Mouse (Mus musculus) urinary bladder, postnatal 36 days (tissue): ENCODE results near the gene Cux2.

Experiments
- DNase-seq, 2 experiments: peaks; one replicate each; pipeline ENCODE4 v3.0.0; 2022; ENCODE audit warnings: low spot score in 2 of 2, mixed read lengths in 1 of 2

The Cux2 gene

DNA sequence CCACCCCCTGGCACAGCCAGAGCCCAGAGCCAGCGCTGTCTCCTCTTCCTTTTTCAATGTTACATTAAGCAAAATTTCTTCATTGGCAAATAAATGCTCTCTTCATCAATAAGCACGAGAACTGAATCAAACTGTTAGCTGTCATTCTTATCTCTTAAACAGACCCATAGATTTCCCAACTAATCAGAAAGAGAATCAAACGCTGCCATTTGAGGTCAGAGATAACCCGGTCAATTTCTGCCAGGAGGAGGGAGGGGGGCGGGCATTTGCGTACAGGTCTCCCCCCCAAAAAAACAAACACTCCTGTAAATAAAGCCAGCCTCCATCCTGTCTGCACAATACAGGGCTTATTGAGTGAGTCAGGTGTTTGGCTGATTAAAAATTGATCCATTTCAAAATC is 33.2 kb downstream of the Cux2 start:
- no peak for DNase-seq

DNA sequence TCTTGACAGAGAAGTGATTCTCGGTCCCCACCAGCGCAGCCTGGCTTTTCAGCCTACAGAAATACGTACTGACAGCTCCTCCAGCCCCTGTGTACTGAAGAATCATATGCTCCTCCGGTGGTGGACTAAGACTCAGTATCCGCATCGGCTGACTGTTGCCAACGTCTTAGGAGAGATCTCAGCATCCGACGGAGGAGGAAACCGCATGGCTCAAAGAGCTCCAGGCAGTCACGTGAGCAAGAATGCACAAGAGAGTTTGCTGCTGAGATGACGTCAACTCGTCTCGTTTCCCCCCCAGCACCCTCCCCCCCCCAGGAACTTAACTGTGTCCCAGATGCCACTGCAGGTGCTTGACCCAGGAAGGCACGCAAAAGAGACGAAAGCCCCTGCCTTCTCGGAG is 34.8 kb downstream of the Cux2 start:
- no peak for DNase-seq

DNA sequence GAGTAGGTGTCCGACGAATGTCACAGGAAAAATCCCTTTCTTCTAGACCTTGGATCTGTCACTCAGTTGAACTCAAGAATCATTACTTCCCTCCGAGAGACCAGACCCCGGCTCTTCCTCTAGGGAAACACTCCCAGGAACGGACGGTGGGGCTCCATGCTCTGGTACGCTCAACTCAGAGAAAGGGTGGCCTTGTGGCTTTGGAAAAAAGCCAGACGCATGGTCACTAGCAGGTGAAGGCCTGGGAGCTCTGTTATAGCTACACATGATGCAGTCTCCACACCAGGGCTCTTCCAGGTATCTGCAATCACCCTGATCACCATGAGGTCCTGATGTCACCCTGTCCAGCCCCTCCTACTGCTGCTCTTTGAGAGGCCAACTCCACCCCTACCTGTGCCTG is 35.2 kb downstream of the Cux2 start:
- DNase-seq: no peak

DNA sequence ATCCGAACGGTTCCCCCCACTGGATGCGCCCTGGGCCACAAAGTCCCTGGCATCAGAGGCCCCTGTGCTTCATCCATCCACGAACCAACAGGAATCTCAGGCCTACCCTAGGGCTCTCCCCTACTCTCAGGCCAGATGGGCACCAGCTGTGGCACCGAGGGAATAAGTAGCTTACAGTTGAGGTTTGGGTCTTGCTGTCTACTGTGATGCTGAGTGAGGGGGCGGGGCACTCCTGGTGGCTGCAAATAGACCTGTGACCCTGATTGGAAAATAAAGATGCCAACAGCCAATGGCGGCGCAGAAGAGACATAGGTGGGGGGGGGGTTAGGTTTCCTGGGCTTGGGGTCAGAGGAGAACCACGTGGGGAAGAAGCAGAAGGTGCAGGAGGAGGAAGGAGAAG is 38.6 kb downstream of the Cux2 start:
- DNase-seq: no peak

DNA sequence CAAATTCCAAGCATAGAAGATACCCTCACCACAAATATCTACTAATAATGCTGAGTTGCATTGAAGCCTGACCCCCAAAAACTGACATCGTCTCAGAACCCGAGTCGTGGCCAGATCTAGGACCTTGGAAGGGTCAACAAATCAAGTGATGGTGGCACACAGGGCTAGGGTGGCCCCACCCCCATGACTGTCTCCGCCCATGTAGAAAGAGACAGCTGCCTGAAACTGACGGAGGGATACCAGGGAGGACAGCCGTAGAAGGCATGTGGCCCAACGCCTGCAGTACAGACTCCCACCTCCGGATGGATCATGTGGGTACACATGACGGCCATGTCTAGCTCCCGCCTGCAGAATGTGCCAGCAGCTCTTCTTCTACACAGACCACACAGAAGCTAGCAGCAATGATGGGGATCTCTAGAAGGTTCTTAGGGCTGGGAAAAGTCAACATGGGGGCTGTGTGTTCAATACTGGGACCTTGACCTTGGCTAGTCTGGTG is 41.9 kb downstream of the Cux2 start:
- DNase-seq: no peak

DNA sequence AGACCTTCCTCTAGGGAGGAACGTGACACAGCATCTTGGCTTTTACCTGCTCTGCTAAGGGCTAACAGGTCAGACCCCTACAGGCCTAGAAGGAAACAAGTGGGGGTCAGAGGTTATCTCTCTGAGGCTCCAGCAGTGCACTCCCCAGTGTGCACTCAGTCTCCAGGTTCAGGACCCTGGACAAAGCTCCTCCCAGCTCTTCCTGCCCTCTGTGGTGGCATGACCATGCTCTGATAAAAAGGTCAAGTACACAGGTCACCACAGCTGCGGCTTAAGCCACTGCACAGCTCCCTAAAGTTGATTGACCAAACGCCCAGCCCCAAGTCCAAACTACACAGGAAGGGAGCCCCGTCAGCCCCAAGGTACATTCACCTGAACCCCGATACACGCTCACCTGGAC is 46.4 kb downstream of the Cux2 start:
- no peak for DNase-seq

DNA sequence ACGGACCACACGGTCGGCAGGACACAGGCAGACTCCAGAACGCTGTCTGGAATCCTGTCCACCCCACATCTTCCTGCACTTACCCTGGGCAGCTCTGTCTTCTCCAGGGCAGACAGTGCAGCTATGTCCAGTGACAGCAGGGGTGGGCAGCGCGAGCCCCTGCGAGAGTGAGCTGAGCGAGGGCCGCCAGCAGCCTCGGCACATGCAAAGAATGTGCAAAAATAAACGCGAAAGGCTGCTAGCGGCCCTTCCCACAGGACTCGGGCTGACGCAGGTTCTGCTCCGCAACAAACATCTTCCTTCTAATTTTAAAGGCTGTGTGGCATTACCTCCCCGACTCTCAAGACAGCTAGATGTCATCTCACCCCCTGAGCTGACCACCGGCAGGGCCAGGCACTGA is 47.8 kb downstream of the Cux2 start:
- DNase-seq: no peak

DNA sequence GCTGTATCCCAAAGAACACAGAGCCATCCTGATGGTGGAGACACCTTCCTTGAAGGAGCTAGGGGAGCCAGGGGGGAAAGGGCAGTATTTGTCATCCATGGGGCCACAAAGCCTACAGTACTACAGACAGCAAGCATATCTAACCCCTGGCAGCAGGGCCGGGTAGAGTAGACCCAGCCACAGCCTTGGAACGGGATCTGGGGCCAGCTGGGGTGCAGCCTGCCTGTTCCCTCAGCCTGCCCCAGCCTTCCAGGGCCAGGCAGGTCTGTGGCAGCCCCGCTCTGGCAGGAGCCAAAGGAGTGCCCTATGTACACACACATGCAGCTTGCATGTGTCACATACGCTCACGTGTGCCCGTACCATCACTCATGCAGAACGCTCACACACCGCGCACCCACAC is 48.6 kb downstream of the Cux2 start:
- DNase-seq: no peak

DNA sequence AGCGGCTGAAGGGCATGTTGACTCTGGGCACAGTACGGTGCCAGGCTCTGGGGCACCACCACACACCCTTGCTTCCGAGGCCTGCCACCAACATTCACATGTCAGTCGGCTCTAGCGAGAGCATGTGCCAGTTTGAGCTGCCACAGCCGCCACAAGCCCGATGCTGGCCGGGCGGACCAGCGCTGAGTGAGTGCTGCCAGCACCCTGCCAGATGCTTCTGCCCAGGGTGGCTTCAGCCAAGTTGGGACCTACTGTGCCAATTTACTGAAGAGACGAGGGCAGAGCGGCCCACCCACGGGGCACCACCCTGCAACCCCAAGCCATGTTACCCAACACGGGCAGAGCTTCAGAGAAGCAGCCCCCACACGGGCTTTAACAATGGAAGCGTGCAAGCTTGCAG is 49.5 kb downstream of the Cux2 start:
- no peak for DNase-seq

DNA sequence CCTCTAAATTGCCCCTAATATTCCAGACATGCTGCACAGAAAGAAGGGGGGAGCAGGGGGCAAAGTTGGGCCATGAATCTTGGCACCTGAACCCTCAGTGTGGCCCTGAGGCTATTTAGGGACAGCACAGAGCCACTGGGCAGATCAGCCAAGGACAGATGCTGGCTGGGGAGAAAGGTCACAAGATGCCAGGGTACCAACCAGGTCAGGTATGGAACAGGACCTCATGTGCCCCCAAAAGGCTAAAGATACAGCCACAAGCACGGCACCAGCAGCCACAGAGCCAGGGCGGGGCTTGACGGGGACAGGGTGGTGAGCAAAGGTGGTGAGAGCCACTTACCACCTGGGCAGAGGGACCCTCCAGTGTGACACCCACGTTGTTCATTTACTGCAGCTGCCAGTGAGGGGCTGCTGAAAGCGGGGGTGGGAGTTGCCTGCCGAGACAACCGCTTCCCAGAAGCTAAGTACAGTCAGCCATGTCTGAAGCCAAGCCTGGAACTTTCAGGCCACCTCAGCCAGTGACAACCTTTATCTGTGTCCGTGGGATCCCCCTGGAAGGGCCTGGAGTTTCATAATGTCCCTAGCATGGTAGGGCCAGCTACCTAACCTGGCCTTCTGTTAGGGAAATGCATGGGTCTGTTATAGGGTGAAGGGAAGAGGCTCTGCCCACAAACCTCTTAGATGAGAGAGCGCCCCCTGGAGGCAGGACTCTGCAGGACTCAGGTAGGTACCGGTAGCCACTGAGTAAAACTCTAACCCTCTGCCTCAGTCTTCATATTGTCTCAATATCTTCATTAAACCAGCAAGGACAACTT is 50.7 kb downstream of the Cux2 start:
- DNase-seq: peak; percentile 42 to 63

DNA sequence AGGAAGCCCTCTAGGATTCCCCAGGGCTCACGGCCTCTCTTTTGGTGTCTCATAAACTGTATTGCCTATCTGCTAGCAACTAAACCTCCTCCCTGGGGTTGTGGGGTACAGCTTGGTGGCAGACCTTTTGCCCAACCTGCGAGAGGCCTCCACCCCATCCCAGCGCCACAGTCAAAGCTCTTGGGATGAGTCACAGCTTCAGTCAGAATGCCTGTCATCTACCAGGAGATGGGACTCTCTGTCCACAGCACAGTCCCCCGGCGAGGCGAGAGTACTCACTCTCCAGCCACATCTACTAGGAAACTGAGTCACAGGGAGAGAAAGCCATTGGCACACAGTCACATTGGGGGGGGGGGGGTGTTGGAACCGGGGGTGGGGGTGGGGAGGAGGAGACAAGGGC is 51.6 kb downstream of the Cux2 start:
- DNase-seq: no peak

DNA sequence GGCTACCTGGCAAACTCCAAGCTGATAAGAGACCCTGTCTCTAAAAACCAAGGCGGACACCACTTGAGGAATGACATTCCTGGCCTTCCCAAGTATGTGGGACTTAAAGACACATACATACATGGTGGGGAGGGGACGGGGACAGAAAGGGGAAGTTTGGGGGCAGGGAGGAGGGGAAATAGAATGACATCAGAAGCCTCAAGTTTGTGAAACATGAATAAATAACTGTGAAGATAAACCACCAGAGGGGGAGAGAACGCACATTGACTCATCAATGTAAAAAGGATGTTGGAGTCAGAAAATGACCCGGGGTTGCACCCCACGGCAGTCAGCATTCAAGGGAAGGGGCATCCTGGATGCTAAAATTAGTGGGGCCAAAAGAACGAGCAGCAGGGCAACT is 53.2 kb downstream of the Cux2 start:
- DNase-seq: no peak

DNA sequence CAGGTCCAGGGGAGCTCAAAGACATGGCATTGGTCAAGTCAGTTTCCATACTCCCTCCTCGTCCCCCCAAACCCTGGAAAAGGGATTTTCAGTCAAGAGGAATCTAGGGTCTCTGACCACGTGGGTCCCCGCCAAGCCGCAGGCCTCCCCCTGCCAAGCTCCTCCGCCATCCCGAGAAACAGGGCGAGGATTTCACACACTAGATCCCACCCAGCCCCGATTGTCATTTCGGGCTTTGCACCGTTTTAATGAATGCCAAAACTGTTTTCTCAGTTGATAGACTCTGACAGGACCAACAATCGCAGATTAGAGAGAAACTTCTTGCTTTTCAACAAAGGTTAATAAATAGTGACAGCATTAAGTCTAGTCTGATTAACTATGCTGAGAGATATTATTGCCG is 55.1 kb downstream of the Cux2 start:
- DNase-seq: no peak

DNA sequence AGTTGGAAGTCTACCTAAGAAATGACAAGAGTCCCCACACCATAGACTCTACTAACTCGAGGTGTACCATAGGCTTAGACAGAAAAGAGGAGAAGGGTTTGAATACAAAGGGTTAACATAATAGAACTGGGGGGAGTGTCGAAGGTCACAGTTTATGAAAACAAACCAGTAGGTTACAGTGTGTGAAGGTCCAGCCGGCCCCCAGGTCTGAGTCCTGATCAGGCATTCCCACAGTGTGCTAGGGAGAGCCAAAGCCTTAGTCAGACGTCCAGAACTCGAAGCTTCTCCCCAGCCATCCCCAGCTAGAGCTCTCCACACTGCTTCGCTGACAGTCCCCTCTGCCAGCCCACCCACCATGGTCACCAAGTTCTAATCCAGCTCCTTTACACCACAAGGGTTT is 58.0 kb downstream of the Cux2 start:
- no peak for DNase-seq

DNA sequence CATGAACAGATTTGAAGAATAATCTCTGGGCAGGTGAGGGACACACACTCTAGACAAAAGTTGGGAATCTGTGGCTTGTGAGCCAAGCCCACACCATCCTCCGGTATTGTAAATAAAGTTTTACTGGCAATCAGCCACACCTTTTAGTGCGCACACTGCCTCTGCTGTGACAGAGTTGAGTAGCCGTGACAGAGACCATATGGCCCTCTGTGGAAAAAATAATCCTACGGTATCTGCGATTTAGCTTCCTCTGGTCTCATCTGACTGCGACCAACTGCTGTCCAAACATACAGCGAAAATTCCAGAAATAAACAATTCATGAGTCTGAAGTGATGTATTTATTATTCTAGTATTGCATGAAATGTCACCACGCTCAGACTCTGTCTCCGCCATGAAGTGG is 64.0 kb downstream of the Cux2 start:
- no peak for DNase-seq

DNA sequence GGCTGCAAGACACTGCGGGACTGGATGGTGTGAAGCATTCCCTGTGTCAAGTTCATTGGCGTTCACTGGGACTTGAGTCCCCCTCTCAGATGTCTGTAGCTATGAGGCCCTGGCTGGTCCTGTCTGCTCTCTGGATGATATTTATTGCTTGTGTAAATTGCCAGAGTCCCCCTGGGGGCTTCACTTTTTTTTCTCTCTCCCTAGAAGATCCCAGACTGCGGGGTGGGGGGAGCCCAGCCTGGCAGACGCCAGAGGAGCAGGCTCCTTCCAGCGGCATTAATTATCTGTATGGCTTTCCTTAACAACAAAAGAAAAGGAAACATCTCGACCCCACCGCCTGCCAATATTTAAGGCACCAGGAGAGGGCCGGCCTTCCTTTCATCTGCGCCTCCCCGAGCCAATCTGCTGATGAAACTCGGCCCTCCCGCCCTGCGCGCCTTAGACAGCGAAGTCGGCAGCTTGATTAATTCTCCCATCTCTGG is 68.2 kb downstream of the Cux2 start:
- no peak for DNase-seq

DNA sequence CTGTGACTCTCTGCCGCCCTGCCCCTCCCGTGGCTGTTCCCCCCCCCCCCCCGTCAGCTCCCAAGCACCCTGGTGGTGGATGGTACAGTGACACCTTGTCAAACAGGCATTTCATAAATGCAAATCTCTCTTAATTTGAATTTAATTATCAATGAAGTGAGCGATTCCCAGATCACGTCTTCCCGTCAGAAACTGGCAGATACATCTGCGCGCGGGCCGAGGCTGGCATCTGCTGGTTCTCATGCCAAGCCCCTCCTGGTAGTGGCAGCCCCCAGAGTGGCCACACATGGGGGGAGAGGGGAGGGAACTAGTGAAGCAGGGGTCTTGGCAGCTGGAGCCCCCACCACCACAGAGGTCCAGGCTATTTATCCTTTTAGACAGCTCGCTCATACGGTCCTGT is 73.6 kb downstream of the Cux2 start:
- no peak for DNase-seq

DNA sequence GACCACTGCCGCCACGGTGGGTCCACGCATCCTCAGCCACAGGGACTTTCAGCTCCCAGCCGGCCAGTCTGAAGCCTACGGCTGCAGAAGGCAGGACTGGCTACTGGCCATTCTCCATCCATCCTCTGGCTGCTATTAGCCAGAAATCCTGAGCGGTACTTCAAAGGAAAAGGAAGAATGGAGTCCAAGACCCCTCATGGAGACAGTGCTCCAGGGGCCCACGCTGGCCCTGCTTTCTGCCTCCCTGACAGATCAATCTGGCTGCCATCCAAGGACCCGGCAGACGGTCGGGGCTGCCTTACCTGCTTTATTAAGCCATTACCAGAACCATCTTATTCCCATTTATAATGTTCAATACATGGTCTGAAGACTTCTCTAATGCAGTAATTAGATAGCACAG is 76.4 kb downstream of the Cux2 start:
- DNase-seq: no peak

DNA sequence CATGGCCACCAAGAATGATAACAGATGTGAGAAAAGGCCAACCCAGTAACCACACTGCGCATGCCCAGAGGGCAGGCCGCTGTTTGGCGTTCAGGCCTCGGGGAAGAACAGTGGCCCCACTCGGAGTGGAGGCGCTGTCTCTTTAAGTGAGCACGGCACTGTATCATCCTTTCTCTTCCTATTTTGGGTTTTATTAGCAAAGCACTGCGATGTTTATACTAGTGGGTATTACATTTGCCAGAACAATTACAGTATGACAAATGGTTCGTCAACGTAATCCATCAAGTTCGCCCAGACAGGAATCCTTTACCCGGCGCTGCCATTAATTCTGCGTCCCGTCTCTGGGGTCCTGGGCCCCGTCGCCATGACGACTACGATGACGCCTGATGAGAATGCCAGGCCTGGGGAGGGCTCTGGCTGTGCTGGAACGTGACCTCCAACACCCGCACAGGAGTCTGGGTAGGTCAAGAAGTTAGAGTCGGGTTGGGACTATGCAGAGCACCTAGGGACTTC is 77.2 kb downstream of the Cux2 start:
- DNase-seq: no peak

DNA sequence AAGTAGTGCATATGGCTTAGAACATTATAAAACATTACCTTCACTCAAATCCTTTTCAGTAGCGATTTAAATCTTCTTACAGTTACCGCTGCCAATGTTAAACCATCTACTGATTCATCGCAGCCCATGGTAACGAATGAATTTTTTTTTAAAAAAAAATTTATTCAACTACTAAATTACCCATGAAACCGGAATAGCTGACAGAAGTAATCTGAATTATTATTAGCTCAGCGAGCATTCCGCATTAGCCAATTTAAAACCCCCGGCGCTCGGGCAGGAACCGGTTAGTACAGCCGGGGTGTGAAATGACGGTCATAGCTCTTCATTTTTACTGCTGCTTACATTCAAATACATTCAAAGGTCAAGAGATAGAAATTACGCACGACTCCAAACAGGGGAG is 80.9 kb downstream of the Cux2 start:
- no peak for DNase-seq

DNA sequence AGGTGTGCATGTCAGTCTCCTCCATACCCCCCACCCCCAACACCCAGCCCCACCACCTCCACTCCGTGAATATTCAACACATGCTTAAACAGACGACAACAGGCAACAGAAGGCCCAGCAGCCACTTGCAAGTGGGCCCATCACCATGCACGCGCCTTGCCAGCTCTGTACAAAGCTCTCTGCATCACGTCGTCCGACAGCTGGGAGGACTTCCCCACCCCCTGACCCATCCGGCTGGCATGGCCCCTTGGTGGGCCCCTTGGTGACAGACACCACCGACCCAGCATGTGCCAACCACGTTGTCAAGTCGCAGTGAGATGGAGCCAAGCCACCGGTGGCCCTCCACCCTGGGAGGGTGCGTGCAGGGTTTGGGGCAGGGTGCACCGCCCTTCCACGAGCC is 81.5 kb downstream of the Cux2 start:
- no peak for DNase-seq

DNA sequence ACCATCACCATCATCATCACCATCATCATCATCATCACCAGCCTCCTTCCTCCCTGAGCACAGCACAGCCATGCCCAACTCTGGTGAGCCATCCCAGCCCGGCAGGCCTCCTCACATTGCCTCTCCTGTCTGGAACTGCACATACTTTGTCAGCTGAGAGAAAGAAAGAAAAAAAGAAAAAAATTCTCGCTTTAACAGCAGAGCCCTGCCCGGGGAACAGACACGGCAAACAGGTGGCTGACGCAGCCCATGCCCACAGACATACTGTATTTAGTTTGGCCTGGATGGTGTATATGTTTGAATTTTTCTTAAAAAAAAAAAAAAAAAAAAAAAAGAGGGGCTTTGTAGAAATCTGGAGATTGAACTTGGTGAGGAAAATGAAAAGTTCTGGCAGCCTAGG is 82.4 kb downstream of the Cux2 start:
- DNase-seq: no peak

DNA sequence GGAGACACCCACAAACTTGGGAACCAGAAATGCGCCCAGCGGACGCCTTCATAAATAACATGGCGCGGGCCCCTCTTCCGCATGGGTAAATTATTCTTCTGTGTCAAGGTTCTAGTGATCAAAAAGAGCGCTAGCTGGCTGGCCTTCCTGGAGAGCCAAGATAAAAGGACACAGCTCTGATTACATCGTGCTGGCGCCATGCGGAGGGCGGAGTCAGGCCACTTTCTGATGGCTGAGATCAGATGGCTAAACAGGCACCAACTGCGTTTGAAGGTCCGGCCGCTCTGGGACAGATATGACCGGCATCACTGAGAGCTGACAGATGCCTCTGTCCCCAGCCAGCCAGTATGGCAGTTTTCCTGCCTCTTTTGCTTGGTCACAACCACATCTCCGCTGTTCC is 83.0 kb downstream of the Cux2 start:
- peak; percentile 27 to 42 for DNase-seq

DNA sequence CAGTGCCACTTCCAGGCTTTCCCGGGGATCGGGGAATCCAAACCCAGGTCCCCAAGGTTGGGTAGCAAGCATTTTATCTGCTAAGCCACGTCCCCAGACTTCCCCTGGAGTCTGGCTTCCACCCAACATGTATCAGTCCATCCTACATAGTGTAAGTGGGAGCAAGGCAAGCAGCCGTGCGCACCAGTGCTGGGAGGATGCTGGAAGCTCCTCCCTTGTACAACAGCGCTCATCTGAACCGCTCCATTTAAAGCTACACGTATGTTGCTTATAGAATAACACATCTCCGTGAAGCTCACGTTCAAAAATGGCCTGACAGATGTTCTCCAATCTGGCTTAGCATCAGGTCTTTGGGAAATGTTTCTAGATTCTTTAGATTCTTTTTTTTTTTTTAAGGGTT is 86.9 kb downstream of the Cux2 start:
- DNase-seq: no peak
